Mouse (Mus musculus): Measurements from ENCODE around the gene Emsy.

Gene Emsy

DNA sequence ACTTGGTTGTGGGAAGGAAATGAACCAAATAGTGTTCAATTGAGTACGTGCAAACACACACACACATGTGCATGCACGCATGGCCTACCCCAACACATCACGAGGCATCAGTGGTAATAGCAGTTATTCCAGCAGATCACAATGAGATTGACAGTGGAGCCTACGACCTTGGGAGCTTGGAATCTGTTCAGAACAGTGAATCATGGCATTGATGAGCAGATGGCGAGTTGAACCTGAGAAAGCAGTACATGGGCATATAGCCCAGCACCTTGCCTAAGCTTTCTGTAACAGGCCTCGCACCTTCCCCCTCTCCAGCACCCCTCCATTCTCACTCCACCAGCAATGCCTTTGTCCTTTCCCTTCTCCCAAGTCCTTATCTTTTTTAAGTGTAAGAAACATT is 9.1 kb upstream of the Emsy start:
- no peak for DNase-seq

DNA sequence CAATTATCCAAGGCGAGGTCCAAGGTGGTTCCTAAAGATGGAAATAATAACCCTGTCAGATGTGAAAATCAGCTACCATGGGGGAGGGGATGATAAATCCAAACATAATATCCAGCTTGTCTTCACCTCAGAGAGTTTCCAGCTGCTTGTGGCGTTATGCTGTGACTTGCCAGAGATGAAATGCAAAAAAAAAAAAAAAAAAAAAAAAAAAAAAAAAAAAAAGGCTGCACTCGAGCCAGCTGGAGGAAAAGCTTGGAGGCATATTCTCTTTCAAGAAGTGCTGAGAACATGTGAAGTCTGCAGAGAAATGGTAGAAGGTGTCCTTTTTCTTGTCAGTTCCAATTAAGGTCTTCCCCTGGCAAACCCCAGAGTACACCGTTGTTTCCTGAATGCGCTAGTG is 8.6 kb upstream of the Emsy start:
- no peak for DNase-seq

DNA sequence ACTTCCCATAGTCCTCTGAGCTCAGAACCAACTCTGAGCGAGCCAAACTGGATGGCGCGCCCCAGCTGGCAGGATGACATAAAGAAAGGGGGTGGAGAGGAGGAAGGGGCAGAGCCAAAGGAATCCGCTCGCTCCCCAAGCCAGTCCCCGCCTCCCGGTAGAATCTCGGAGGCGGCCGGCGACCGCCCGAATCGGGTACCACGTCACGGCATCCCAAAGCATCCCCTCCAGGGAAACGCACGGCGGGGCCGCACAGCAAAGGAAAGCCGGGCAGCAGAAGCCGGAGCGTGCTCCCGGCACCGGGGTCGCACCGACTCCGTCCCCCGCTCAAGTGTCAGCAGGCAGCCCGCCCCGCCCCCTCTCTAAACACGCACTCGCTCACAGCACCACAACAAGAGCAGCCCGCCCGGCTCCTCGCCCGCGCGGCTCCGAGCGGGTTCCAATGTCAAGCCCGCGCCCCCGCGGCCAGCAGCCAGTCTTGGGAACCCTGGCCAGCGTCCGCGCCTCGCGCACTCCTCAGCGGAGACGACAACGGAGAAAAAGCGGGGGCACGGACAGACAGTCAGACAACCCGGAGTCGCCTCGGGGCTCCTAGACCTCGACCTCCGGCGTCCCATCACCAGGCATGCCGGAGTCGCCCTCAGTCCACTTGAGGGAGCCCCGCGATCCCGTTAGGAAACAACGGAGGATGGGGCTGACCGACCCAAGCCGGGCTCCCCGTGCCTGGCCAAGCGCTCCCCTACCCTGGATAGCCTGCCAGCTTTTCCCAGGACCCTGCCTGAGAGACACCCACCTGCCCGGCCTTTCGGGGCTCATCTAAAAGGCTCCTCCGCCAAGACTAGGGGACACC is 677 bp downstream of the Emsy start:
- DNase-seq, result peak; percentile 84

- no peak for DNase-seq
Observed at GRCm38 (mm10) chr7:98651651-98652050, 4.9 kb downstream of the Emsy start.

GRCm38 (mm10) chr7:98644238-98644637 is 12.3 kb downstream of the Emsy start:
- no peak for DNase-seq

DNA sequence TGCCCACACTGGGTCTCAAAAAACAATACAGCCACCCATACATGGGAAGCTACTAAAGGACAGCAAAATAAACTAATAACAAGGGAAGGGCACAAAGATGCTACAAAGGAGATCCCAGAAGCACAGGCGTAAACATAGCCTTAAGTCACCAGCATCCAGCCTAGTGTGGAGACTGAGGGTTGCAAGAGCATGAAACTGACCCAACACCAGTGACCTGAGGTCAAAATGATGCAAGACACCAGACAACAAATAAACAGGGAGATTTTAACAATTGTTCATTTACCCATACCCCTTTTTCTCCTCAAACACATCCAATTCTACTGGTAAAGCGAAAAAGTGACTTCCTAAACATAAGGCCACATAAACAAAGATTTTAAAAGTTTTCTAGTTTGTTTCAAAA is 20.0 kb downstream of the Emsy start:
- no peak for DNase-seq

GRCm38 (mm10) chr7:98633032-98633431 is 23.6 kb downstream of the Emsy start:
- DNase-seq, result no peak

DNA sequence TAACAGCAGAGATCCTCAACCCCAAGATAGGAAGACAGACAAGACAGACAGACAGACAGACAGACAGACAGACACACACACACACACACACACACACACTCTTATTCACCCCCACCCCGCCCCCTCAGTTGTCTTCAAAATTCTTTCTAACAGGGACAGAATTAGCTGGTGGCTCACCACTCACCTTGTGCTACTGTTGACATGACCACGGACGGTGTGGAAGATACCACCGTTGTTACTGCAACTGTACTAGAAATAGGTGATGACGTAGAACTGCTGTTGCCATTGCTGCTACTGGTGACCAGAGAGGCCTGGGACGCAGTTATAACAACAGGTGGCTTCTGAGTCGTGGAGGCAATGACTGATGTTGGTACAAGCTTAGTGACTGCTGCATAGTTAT is 26.6 kb downstream of the Emsy start:
- DNase-seq, result no peak

DNA sequence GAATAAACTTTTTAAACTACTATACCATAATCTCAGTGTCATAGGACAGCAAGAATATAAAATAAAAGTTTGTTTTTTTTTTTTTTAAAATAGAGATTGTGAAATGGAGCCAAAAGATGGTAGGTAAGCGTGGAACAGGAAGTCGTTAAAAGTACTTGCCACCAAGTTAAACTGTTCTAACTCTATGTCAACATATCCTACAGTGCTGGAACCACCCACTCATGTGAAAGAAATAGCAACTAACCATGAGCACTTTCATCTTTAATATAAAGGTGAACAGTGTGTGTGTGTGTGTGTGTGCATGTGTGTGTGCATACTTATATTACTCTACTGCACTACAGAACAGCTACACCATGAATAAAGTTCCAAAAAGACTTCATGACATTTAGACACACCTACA is 38.8 kb downstream of the Emsy start:
- DNase-seq, result no peak

GRCm38 (mm10) chr7:98612936-98613335 is 43.6 kb downstream of the Emsy start:
- DNase-seq, result no peak

- DNase-seq, result no peak
Observed at GRCm38 (mm10) chr7:98608520-98608919, 48.1 kb downstream of the Emsy start.

- DNase-seq, result no peak
Observed at GRCm38 (mm10) chr7:98607158-98607557, 49.4 kb downstream of the Emsy start.

- no peak for DNase-seq
Observed at GRCm38 (mm10) chr7:98601715-98602114, 54.9 kb downstream of the Emsy start.

GRCm38 (mm10) chr7:98597402-98597801 is 59.2 kb downstream of the Emsy start:
- DNase-seq, result no peak

DNA sequence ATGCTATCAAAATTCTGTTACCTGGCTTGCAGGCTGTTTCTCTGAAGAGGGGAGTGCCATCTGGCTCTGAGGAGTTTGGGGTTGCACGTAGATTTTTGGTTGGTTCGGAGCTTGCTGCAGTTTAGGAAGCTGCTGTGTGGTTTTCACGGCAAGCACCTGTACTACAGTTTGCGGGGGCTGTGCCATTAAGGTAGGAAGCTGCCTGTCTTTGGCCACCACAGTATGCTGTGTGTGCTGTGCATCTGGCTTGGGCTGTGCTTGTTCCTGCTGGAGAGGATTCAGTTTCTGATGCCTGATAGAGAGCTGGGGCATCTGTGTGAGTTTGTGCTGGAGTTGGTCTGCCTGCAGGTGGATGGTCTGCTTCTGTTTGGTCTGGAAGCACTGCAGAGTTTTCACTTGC is 61.9 kb downstream of the Emsy start:
- DNase-seq, result no peak

DNA sequence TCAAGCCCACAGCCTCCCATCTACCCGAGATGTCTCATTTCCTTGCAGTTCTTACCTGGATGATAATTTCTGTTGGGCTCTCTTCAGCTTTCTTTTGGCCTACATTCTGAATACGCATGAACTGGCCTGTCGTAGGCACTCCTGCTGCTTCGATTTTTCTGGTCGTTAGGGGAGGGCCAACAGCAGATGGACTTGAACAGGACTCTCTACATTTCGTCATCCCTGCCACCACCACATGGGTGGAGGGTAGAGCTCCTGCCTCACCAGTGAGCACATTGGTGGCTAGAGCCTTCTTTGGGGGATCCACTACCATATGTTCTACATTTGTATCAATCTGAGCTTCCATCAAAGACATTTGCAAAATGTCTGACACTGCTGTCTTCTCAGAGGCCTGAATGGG is 63.3 kb downstream of the Emsy start:
- DNase-seq, result no peak

GRCm38 (mm10) chr7:98589028-98589427 is 67.6 kb downstream of the Emsy start:
- no peak for DNase-seq

- no peak for DNase-seq
Observed at GRCm38 (mm10) chr7:98586313-98586712, 70.3 kb downstream of the Emsy start.

- DNase-seq, result no peak
Observed at GRCm38 (mm10) chr7:98584555-98584954, 72.0 kb downstream of the Emsy start.

DNA sequence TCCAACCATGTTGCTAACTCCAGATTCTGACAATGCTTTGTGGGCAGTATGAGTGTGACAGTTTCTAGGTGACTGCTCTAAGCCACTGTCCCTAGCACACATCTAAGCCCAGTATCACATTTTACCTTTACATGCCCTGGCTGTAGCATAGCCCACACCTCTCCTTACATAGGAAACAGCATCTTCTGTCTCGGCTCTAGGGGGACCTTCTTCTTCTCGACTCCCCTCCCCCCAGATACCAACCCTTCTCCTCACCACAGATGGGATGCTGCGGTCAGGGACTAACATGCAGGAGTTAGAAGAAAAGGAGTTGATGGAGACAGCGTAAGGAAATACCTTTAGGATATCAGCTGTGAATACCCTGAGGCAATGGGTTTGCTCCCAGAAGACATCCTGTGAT is 75.3 kb downstream of the Emsy start:
- no peak for DNase-seq

GRCm38 (mm10) chr7:98580441-98580840 is 76.1 kb downstream of the Emsy start:
- no peak for DNase-seq

DNA sequence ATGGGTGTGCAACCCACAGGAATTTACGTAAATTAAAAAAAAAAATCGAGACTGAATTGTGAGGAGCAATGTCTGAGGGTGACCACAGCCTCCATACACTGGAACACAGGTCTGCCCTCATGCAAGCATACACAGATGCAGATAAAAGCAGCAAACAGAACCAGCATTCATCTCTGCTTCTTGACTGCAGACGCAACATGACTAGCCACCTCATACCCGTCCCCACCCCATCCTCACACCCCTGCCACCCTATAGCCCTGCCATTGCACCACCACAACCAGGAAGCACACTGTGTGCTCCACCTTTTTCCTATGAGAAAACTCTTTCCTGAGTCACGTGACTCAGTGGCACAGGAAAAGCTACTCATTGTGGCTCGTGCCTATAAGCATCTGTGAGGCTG is 76.9 kb downstream of the Emsy start:
- no peak for DNase-seq

DNA sequence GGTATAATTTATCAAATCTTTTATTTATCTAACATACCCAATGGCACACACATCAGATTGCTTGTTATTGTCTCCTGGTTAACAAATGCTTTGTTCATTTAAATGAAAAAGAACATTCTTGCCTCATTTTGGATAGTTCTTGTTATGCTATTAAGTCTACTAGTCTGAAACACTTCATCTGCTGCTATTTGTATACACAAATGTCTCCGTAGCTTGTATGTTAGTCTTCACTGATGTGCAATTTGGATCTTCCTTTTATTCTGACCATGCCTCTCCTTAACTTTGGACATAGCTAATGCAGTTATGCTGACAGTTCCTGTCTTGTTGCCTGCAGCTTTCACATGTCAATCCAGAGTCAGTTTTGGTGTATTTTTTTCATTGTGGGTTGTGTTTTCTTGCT is 79.1 kb downstream of the Emsy start:
- DNase-seq, result no peak

GRCm38 (mm10) chr7:98575651-98576239 is 80.8 kb downstream of the Emsy start:
- DNase-seq, result no peak

DNA sequence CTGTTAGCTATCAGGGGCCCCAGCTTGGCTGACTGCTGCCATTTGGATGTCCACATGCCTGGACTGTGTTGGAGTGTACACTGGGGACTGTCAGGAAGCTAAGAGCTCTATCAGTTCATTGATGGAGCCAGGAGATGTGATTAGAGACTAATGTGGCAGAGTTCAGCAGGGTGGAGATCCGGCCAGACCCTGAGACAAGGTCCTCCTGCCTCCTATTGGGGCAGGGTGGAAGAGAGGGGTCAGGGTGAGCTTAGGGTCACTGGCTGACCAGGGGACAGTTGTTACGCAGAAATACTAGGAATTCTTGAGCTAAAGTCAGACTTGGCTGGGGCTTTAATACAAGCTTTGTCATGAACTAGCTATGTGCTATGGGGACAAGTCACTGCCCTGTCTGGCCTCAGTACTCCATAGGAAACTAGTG is 81.8 kb downstream of the Emsy start:
- DNase-seq, result no peak
